Mouse (Mus musculus) c-Kit-positive CD71-positive TER-119-negative erythroid progenitor cells, embryonic 14.5 days (primary cell): ENCODE results near the gene Edem3.
"Not testable (repeated sequence)": the region's sequence is repeated elsewhere in the genome, so short reads cannot be mapped to it uniquely, and the experiment has no call there.

Source experiments
- DNase-seq: peaks from one replicate; pipeline ENCODE4 v3.0.0-alpha.2; 2013; ENCODE audit warnings: low read depth

Gene Edem3

DNA sequence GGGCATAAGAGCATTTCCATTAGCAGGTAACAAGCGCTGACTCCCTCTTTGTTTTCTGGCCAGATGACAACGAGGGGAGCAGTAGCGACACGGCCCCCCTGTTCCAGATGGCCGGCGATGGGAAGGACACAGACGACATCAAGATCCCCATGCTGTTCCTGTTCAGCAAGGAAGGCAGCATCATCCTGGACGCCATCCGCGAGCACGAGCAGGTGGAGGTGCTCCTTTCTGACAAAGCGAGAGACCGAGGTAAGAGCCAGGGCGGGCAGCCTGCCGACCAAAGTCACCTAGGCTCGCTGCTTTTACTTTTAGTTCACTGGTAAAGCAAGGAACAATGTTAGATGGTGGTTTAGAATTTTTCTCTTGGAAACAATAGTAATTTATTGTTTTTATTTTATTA lies 56.3 kb downstream of the Edem3 start:
- no peak for DNase-seq

DNA sequence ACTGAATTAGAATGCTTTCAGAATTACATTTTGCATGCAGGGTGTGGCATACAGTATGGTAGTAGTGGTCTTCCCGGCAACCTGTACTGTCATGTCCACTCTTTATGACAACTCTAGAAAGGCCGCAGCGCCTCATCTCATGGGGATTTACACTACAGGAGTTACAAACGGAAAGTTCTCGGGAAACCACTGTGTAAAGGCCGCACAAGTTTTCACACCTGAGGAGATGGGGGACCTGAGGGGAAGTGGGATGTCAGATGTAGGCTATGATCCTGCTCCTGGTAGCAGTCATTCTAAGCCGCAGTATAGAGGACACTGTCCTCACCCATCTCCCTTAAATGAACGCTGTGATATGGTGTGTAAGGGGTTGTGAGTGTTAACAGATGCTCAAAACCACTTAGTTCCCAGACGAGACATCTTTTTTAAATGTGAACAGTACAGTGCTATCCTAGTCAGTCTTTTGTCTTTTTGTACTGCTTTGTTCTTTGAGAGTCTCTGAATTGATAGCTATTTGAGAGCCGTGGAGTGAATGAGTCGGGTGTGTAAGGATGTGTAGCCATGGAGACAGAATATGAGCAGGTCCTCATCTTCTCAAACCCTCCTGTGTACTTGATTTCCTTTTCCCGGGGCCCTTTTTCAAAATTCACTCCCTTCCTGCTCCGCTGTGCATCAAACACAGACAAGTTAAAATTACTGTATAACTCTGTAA lies 57.0 kb downstream of the Edem3 start:
- DNase-seq = no peak

DNA sequence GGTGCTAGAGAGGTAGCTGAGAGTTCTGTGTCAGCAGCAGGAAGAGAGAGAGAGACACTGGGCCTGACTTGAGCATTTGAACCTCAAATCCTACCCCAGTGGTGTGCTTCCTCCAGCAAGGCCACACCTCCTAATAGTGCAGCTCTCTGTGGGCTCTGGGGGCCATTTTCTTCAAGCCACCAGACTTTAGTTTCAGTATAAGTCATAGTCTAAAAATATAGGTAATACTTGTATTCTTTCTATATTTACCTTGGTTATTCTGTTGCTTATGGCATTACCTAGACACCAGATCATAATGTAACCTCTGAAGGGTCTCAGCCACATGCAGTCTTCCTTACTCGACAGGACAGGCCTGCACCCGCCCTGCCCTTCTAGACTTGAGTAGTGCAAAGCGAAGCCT lies 60.9 kb downstream of the Edem3 start:
- no peak for DNase-seq

DNA sequence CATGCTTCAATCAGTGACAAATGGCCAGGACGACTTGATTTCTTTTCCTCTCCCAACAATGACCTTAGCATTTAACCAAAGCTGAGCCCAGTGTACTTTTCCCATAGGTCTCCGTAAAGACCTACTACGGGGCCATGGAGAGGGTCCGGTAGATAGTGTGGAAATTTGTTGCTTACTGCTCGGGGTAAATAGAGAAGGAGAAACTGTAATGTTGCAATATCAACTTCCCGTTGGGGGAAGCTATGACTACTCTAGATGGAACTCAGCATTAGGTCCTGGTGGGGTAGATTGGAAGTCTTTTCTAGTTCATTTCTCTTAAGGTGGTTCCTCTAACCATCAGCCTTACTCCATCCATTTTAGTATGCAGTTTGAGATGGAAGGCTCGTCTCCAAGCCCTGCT lies 64.0 kb downstream of the Edem3 start:
- DNase-seq = no peak

DNA sequence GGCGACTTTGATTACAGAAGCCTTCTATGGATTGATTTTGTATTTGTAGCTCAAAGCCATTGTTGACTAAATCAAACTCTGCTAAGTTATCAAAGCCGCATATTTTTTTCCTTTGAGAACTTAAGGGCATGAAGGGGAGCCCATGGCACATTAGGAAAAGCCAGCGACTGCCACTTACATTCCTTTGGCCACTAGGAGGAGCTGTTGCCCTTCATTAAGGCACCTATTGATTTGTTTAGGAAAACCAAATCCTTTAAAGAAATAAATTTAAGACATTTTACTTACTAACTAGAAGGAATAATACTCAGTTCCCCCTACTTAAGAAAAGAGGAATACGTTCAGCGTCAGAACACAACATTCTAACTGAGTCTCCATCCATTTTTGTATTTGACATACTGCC lies 65.3 kb downstream of the Edem3 start:
- DNase-seq = peak; percentile 64

DNA sequence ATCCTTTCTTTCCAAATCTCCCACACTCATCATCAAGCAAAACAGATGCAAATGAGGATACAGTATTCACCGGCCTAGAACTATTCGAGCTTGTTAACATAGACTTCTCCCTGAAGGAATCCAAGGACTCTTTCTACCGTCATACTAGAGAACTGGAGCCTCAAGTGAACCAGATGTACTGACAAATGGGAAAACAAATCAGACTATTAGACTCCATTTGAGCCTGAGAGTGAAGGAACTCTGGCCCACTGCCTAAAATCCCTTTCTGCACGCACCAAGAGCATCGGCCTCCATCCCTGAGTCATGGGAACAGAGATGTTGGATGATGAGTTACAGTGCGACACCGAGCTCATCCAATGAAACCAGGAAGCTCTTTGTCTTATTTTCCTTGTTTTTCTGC lies 69.9 kb downstream of the Edem3 start:
- DNase-seq = no peak

DNA sequence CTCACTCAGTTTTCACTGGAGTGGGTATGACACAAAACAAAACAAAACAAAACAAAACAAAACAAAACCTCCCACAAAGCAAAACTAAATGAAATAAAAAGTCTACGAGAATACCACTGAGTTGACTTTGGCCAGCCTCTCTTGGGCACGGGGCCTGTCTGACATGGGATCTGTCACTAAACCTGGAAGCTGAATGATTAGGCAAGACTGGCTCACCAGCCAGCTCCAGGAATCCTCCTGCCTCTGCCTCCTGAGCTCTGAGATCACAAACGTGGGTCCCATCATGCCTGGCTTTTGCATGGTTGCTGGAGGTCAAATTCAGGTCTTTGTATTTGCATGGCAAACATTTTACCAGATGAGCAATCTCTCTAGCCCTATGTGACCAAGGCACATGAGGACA lies 76.6 kb downstream of the Edem3 start:
- DNase-seq = no peak

DNA sequence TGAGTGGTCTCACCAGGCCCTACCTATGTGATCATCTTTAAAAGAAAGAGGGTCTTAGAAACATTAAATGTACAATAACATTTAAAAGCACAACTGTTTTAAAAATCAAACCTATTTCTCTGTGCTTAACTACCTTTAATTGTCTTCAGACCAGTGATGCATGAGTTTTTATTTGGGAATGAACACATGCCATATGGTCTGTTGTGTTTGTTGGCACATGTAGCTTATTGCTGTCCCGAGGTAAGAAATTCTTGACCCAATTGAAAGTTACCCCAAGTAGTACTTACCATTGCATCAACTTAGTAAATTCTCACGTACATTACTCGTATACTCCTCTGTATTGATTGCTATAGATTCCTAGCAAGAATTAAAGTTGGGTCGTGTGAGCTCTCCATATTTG lies 80.1 kb downstream of the Edem3 start:
- no peak for DNase-seq

DNA sequence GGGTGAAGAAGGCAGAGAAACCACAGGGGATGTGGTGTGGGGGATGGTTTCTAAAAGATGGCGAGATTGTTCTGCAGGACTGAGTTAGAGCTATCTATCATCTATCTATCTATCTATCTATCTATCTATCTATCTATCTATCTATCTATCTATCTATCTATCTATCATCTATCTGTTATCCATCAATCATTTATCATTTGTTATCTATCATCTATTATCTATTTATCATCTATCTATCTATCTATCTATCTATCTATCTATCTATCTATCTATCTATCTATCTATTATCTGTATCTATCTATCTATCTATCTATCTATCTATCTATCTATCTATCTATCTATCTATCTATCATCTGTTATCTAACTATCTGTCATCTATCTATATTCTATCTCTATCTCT lies 85.2 kb downstream of the Edem3 start:
- DNase-seq = not testable (repeated sequence)

DNA sequence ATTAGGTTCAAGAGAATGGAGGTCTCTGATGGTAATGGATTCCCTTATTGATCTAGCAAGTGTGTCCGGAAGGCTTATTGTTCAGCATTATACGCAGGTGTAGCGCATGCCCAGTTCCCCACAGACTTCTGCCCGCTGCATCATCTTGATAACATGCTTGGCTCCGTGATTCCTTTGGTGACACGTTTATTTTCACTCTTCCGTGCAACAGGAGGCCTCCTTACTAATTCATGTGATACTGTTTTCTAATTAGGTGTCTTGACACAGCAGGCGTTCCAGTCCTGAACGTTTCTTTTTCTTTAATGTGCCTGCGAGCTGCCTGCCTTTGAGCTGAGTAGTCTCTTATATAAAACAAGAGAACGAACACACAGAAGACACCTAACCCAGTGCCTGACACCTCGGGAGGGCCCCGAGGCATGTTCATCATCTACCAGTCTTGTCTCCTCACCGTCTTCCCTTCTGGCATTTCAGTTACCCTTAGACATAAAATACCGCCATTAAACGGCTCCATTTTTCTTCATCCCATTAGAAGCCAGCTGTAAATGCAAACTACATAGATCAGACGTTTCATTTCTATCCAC lies 90.2 kb downstream of the Edem3 start:
- DNase-seq = no peak

DNA sequence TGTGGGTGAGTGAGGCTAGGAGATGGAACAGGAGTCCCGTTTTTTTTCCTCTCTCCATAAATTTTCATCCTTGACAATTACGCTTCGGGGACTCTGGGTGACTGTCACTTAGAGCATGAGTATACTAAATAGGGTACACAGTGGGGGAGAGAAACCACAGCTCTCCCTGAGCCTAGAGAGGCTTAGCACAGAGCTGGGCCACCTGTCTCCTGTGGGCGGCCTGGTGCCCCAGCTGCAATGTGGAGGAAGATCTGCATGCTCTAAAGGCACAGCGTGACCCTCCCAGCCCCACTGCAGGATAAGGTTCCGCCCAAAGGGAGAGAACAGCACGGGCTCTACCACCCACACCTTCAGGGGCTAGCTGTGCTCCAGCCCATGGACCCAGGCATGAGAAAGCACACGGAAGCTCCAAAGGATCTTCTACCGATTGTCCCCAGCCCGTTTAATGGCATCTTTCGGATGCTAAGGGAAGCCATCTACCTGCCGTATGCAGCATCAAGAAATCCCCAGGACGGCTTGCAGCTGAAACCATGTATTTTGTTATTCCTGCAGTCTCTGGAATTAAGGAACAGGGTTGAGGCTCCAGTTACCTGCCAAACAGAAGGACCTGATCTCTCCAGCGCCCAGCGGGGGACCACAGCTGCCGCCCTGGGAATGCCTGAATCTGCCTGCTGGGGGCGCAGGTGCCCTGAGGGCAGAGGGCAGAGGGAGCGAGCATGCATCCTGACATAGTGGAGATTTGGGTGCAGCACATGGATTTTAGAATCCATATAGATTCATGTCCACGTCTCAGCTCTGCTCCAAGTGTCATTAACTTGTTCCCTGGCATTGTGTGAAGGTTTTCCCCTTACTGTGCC lies 91.0 kb downstream of the Edem3 start:
- no peak for DNase-seq

DNA sequence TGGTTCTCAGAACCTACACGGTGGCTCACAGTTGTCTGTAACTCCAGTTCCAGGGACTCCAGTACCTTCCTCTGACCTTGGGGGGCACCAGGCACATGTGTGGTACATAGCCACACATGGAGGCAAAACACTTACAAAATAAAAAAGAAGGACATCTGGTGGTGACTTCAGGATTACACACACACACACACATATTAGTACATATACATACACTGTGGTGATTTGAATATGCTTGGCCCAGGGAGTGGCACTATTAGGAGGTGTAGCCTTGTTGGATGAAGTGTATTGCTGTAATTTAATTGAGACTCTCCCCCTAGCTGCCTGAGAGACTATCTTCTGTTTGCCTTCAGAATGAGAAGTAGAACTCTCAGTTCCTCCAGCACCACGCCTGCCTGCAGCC lies 93.1 kb downstream of the Edem3 start:
- no peak for DNase-seq

DNA sequence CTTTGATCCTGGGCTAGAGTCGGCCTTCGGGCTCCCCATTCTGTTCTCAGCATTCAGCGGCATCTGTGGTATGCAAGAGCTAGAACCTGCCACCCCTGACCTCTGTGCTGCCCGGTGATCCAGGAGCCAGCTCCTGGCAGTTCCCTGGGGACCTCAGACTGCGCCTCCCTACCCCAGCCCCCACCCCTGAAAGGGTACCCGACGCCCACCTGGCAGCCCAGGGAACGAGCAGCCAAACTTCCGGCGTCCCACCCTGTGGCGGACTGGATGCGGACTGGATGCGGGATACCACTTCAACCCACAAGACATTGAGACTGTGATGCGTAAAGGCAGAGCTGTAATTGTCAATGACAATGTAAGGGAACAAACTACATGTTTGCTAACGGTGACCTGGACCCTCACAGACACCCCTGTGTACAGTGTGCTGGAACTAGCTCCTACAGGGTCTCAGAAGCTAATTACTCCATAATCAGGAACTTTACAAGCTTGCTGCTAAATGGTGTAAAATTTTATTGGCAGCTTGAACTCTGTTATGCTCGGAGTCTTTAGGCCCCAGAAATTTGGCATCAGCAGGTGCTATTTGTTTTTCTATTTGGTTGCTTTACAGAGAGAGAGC lies 94.9 kb downstream of the Edem3 start:
- DNase-seq = no peak

DNA sequence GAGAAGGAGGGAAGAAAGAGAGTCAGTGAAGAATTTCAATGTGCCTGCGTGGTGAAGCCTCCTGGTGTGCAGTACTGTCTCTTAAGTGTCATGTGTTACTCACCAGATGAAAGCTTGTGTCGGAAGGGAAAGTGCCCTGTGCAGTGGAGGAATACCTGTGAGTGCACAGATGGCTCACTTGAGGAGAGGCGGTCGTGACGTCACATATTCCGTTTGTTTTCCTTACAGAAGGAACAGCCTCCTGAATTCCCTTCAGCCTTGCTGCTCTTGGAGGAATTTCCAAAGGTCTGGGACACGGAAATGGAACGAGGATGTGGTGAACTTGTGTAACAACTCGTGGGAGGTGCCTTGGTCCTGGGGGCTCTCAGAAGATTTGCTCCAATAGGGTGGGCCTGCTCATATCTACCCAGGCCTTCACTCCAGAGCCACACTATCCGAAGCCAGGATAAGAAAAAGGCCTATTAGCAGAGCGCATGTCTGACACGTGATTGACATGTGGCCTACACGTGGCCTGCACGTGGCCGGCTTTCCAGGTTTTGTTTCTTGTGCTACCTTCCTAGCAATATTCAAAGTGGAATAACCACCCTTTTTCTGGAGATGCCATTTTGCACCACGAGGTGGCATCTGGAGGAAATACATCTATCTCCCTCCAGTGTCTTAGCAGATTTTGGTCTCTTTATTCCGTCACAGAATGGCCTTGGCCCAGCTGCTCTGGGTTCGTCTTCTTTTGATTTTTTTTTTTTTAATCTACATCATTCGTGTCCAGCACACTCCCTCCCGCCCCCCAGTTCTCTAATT lies 96.1 kb downstream of the Edem3 start:
- DNase-seq = no peak

DNA sequence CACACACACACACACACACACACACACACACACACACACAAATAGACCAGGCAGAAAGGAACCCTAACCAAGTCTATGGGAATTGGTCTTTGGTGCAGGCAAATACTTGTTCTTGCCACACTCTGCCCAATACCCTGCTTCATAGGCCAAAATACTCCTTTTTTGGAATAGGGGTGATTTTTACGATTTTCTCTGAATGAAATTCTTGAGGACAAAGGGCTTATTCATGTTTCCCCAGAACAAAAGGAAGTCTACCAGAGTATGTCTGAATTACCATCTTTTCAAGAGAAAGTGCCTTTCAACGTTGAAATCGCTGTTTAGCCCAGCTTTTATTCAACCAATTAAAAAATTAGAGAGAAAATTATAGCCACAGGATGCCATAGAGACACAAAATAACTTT lies 96.8 kb downstream of the Edem3 start:
- DNase-seq = no peak

DNA sequence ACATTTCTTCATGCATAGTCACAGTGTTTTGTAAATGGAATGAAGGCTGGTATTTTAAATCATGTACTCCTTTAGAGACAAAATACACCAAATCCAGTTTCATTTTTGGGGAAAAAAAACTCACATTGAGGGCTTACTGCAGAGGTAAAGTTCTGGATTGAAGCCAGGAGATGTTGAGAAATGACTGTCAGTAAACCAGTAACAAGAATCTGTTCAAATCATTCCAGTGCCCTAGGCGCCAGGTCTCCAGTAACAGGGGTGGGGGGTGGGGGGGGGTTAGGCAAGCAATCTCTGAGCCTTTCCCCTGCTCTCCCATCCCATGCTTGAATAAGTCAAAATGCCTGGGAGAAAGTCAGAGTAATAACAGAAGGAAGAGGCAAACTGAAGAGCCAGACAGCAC lies 100.4 kb downstream of the Edem3 start:
- DNase-seq = no peak

DNA sequence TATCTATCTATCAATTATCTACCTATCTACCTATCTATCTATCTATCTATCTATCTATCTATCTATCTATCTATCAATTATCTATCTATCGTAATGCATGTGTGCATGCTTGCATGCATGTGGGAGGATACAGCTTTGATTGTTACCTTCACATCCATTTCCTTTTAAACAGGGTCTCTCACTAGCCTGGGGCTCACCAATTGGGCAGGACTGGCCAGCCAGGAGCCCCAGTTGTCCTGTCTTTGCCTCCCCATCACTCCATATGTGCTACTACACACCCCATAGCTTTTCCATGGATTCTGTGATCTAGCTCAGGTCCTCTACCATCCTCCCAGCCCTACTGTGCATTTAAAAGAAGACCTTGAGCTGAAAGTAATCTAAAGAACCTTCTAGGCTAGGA lies 103.3 kb downstream of the Edem3 start:
- no peak for DNase-seq

DNA sequence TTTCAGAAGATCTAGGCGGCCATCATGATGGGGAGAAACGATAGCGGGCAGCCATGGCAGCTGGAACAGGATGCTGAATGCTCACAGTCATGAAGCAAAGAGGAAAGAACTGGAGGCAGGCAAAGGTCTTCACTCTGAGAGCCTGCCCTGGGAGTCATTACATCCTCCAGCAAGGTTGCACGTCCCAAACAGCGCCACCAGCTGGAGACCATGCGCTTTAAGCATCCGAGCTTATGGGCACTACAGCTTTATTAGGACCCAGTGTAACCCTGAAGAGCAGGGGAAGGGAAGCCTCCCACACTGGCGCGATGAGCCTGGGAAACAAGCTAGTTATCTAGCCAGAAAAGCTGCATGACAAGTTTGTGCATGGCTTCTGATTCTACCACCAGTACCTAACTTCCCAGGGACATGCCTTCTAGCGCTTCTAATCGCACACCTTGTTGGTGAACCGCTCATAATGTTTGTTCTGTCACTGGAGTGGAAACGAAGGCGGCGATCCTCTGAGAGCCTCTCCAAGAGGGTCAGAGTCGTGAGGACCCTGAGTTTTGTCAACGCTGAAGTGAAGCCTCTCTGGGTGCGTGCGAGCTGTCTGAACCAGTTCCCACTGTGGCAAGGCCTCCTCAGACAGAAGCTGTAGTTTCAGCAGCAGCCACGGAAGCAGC lies 106.3 kb downstream of the Edem3 start:
- no peak for DNase-seq

DNA sequence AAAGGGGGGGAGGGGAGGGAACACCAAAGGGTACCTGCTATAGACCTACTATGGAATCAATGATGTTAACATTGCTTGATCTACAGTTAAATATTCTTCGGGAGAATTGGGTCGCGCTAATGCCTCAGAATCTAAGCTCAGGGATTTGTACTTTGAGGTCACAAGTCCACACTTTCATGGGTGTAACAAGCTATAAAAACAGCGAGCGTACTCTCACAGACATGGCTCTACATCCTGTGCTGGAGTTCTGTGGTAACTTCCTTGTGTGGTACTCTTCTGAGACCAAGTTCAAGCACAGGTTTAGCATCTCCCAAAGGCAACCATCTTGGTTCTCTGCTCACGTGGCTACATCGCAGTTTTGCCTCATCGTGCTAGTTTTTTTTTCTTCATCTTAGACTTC lies 106.9 kb downstream of the Edem3 start:
- DNase-seq = no peak

DNA sequence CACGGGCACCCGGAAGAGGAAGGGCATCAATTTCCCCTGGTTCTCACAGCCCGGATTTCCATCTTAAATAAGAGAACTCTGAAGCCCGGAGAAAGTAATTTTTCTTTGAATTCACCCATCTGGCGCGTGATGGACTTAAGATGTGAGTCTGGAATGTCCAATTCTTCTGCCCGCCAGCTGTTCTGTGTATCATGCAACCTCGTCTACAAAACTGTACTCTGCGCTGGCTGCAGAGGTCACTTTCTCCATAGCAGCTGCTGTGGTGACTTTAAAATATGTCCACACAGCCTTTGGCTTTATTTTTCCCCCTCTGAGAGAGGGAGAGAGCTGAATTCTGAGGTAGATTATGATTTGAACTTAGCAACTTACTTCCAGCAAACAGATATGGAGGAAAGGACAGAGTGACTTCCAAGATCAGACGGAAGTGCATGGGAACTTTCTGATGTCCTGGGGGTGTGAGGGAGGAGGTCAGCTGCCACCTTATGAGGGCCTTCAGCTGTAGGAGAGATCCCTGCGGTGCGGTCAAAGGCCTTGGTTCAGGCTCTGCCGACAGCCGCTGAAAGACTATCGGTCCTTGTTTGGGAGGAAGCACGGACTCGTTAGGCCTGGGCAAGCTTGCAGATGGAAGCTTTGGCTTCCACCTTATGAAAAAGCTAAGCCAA lies 108.1 kb downstream of the Edem3 start:
- DNase-seq = no peak

DNA sequence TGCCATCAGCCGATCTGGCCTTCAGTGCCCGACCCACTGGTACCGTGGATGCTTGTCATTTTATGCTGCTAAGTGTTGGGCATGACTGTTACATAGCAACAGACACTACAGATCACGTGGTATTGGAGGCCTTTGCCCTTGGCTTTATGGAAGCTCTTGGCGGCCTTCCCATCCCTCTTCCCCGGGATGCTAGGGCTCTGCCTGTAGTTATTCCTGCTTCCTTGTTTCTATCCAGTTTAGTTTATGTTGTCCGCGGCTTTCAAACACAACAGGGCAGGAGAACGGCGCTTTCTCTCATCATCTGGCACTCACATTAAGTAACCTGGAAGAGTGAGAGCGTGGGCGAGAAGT lies 108.6 kb downstream of the Edem3 start:
- DNase-seq = no peak
